Mouse (Mus musculus): ENCODE measurements around the gene Gpr160. TPM values are rescaled to one million over a fixed set of nuclear protein-coding genes. Genes with fewer than 3 reads are reported as not detected.

Gene Gpr160
- total RNA-seq, 2 experiments from 2014 or later, result 0.87 to 1.7 TPM

GRCm38 (mm10) chr3:30899407-30899806 is 43.7 kb downstream of the Gpr160 start:
- no peak for DNase-seq

- DNase-seq, result no peak
Observed at GRCm38 (mm10) chr3:30904658-30905057, 48.9 kb downstream of the Gpr160 start.

- DNase-seq, result no peak
Observed at GRCm38 (mm10) chr3:30917160-30917559, 61.4 kb downstream of the Gpr160 start.

- no peak for DNase-seq
Observed at GRCm38 (mm10) chr3:30927664-30928063, 71.9 kb downstream of the Gpr160 start.

- no peak for DNase-seq
Observed at GRCm38 (mm10) chr3:30929828-30930227, 74.1 kb downstream of the Gpr160 start.

- no peak for DNase-seq
Observed at GRCm38 (mm10) chr3:30934384-30934783, 78.6 kb downstream of the Gpr160 start.

Other genes starting within 250 kb of the Gpr160 start
- not detected for gene Lrriq4, start 211.4 kb upstream of the Gpr160 start, total RNA-seq (2021)
- gene Lrrc34, start 208.1 kb upstream of the Gpr160 start, total RNA-seq (2021), result not detected
- not detected for gene Lrrc31, start 156.1 kb upstream of the Gpr160 start, total RNA-seq (2021)
- under 1 TPM; 0.26 to 0.36 TPM for gene Samd7, start 109.7 kb upstream of the Gpr160 start, total RNA-seq (2021)
- 10 to 100 TPM; 53.1 to 67.8 TPM for gene Sec62, start 63.1 kb upstream of the Gpr160 start, total RNA-seq (2021)
- gene Phc3, start 113.5 kb downstream of the Gpr160 start, total RNA-seq (2021), result 10 to 100 TPM; 13.6 to 19.2 TPM
- gene Prkci, start 139.8 kb downstream of the Gpr160 start, total RNA-seq (2021), result 10 to 100 TPM; 12.5 to 19.6 TPM
- gene Skil, start 239.1 kb downstream of the Gpr160 start, total RNA-seq (2021), result 10 to 100 TPM; 17.6 to 19.3 TPM

Measured in gastrocnemius, postnatal 10 days (tissue).